Mouse (Mus musculus) hindbrain, embryonic 12.5 days (tissue): ENCODE results near the gene Jmjd1c. TPM values are rescaled to one million over a fixed set of nuclear protein-coding genes. Genes with fewer than 3 reads are reported as not detected.

Experiments used
- ATAC-seq: fragments of 200-750 bp; cut with Nextera tagmentation; 2 replicates; pipeline ENCODE4 v1.8.0; 2017; ENCODE audit warnings: moderate TSS enrichment; ENCODE audit not compliant: low FRiP score
- H3K27ac ChIP-seq: fragments of 300-500 bp; sonication (generic); 2 replicates; pipeline ENCODE4 v1.5.1; 2016; ENCODE audit warnings: mild to moderate bottlenecking
- H3K27me3 ChIP-seq: fragments of 300-500 bp; sonication (generic); 2 replicates; pipeline ENCODE4 v1.6.1; 2016; ENCODE audit warnings: mild to moderate bottlenecking
- H3K36me3 ChIP-seq: fragments of 300-500 bp; sonication (generic); 2 replicates; pipeline ENCODE4 v1.6.1; 2016; ENCODE audit warnings: mild to moderate bottlenecking
- H3K4me1 ChIP-seq: fragments of 300-500 bp; sonication (generic); 2 replicates; pipeline ENCODE4 v1.6.1; 2016
- H3K4me2 ChIP-seq: fragments of 300-500 bp; sonication (generic); replicated peaks from 2 replicates; pipeline ENCODE4 v1.6.1; 2016; ENCODE audit warnings: mild to moderate bottlenecking
- H3K4me3 ChIP-seq: fragments of 300-500 bp; sonication (generic); 2 replicates; pipeline ENCODE4 v1.5.1; 2016; ENCODE audit warnings: mild to moderate bottlenecking
- H3K9ac ChIP-seq: fragments of 300-500 bp; sonication (generic); 2 replicates; pipeline ENCODE4 v1.6.1; 2016; ENCODE audit warnings: mild to moderate bottlenecking, moderate library complexity
- H3K9me3 ChIP-seq: fragments of 300-500 bp; sonication (generic); replicated peaks from 2 replicates; pipeline ENCODE4 v1.6.1; 2016; ENCODE audit warnings: mild to moderate bottlenecking
- WGBS: fragments of 180-500 bp; shearing (Covaris S2); methylation state at CpG from one replicate; pipeline ENCODE4 v1.1.7; 2016; 5-methylcytosine and 5-hydroxymethylcytosine counted together
- polyA plus RNA-seq: library from polyadenylated mRNA; unstranded; fragments of >200 nt; fragmentation: Nextera tagmentation; extraction: Ambion mirVana; gene quantifications from 2 replicates; pipeline ENCODE4 v1.2.1, GENCODE M21; 2016

Gene Jmjd1c
- polyA plus RNA-seq, 1 experiment from 2014 or later = 60.1 TPM

DNA sequence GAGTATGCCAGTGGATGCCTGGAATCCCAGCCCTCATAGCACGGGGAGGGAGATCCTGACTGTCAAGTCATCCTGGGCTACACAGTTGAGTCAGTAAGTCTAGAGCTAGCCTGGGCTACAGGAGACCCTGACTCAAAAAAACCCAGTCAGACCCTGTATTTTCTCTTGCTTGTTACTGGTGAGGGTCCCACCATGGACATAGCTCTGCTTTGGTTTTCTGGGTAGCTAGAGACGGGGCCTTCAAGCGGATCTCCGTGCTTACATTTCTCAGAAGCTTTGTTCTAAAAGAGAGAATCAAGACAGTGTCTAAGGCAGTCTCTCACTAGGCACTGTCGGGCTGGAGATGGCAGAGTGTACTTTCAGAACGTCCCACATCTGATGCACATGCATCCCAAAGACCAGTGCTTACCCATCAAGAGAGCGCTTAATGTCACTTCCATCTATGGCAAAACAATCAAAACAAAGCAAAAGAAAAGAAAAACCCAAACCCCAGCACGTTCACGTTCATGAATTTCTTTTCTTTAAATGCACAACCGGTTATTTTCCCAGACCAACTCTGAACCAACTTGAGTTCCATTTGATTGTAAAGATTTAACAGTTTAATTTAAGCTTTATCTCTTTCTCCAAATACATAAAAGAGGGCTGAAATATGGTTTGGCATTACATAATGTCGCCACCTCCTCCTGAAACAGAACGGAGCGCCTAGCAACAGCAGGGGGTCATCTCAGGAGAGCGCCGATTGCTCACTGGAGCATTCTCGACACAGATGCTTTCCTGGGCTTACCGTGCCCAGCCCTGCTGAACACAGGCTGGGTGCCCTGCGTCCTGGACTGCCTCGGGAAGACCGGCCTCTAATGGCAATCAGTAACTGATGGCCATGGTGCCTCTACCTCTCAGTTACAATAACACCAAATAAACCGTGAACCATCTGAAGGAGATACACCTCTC, 19.7 kb upstream of the Jmjd1c start:
- H3K36me3 ChIP-seq = no peaks in the 10 kb centered on the region
- no peak overlapping the region for H3K9ac ChIP-seq
- no peak overlapping the region for H3K4me2 ChIP-seq
- H3K27me3 ChIP-seq = no peaks in the 10 kb centered on the region
- ATAC-seq = 0 out of 2 replicates have a peak, but pooled peaks have one; percentile 43
- no peaks in the 10 kb centered on the region for H3K9me3 ChIP-seq
- H3K4me3 ChIP-seq = no peak overlapping the region
- 0 out of 2 replicates have a peak overlapping the region, but pooled peaks have one; percentile 7 for H3K27ac ChIP-seq
- H3K4me1 ChIP-seq = peaks cover 8% of the 10 kb centered on the region
- 70% methylated on average over 21 of the region's 21 CpGs for WGBS

DNA sequence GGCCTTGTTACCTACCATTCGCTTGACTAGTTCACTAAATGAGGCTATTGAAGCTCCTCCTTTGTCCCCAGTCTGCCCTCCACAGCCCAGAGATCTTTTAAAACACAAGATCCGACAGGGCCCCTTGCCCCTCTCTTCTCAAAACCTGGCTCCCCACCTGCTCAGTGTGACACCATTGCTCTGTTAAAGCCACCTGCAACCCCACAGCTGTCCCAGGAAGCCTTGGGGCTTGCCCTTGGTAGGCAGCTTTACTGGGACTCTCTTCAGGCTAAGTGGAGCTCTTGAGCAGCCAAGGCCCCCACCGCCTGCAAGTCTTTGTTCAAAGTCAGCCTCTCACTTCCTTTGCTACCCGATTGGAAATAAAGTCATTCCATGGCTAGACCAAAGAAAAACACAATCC, 16.9 kb upstream of the Jmjd1c start:
- Histone ChIP-seq H3K4me2 (no peak overlapping the region), H3K27me3 (no peaks in the 10 kb centered on the region), H3K9me3 (no peaks in the 10 kb centered on the region), H3K9ac (no peak overlapping the region), H3K4me1 (peaks cover 11% of the 10 kb centered on the region), H3K27ac (peak overlapping the region; percentile 23; the same call in 1 of the 2 replicates), H3K36me3 (no peaks in the 10 kb centered on the region), H3K4me3 (no peak overlapping the region)
- 53% methylated on average over 4 of the region's 4 CpGs for WGBS
- no peak for ATAC-seq

DNA sequence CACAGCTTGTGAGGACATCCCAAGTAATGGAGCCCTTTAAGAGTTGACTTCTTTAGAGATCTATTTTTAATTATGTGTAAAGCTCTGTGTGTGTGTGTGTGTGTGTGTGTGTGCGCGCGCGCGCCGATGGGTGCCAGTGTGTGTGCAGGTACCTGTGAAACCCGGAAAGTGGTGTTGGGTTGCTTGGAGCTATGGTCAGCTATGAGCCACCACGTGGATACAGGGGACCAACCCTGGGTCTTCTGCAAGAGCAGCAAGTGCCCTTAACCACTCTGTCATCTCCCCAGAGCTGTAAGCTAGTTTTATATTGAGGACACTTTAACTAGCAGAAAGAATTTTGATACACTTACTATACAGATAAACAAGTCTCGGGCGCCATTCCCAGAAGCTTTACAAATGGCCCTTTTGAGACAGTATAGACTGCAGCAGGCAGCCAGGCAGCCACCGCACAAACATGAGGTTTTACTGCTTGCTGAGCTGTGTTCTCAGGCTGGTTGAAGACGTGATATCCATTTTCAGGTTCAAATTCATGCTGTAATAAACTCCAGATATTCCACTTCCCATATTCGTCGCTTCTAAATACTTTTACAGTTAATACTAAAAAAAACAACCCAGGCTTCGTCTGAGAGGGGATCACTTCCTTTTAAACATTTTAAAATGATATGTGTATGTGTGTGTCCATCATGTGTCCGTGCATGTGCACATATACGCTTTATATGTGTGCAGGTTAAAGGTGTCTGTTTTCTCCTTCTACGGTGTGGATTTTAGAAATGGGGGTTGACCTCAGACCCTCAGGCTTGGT, 14.5 kb upstream of the Jmjd1c start:
- H3K9ac ChIP-seq = no peak overlapping the region
- H3K4me3 ChIP-seq = no peak overlapping the region
- H3K9me3 ChIP-seq = no peaks in the 10 kb centered on the region
- H3K36me3 ChIP-seq = no peaks in the 10 kb centered on the region
- H3K27me3 ChIP-seq = no peaks in the 10 kb centered on the region
- no peak overlapping the region for H3K4me2 ChIP-seq
- H3K27ac ChIP-seq = no peak overlapping the region; the same call in 1 of the 2 replicates
- WGBS = 85% methylated on average over 18 of the region's 18 CpGs
- ATAC-seq = no peak
- H3K4me1 ChIP-seq = peaks cover 19% of the 10 kb centered on the region

DNA sequence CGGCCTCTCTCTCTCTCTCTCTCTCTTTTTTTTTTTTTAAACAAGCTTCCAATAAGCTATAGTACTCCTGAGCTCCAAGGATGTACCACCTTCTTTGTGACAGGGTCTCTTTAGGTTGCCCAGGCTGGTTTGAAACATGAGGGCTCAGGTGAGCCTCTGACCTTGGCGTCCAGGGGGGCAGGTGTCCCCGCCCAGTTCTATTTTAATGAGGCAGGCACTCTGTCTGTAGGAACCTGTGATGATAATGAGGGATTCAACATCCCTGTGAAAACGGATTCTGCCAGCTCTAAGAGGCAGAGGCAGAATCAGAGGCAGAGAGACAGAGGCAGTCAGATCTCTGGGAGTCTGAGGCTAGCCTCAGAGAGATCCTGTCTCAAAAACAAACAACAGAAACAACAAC, 13.4 kb upstream of the Jmjd1c start:
- WGBS = 84% methylated on average over 4 of the region's 4 CpGs

DNA sequence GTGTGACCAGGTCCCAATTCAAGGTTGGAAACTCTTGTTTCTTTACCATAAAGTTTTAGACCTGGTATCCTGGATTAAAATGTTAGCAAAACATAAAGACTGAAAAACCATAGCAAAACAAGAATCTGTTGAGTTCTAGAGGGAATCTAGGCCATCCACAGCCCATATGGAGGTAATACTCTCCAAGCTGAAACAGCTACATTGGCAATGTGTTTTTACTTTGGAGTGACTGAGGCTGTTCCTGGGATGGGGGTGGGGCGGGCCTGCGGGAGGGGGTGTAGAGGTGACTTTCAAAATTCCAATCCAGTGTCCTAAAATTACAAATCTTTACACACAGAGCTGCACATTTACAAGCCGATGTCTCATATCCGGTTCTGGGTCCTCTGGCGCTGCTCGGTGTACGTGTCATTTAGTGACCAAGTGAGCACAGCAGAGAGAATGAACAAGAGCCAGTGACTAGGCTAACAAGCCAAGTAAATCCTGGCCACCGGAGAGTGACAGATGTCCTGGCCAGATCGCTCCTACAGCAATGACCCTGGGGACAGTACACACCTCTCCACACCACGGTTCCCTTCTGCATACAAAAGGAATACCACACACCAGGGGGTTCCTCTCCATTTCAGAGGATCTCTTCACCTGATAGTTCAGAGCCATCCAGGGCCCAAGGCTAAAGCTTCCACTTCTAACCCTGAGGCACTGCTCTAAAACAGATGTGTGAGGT, 12.3 kb upstream of the Jmjd1c start:
- peaks cover 15% of the 10 kb centered on the region for H3K4me1 ChIP-seq
- H3K9ac ChIP-seq = no peak overlapping the region
- H3K4me2 ChIP-seq = no peak overlapping the region
- no peak for ATAC-seq
- 61% methylated on average over 10 of the region's 10 CpGs for WGBS
- H3K27me3 ChIP-seq = no peaks in the 10 kb centered on the region
- no peaks in the 10 kb centered on the region for H3K36me3 ChIP-seq
- H3K4me3 ChIP-seq = no peak overlapping the region
- H3K27ac ChIP-seq = no peak overlapping the region
- H3K9me3 ChIP-seq = no peaks in the 10 kb centered on the region

More for the DNA sequence above, 13.4 kb upstream of the Jmjd1c start:
- no peak overlapping the region for H3K4me3 ChIP-seq
- no peak for ATAC-seq
- peaks cover 15% of the 10 kb centered on the region for H3K4me1 ChIP-seq
- H3K36me3 ChIP-seq = no peaks in the 10 kb centered on the region
- H3K9me3 ChIP-seq = no peaks in the 10 kb centered on the region
- H3K27me3 ChIP-seq = no peaks in the 10 kb centered on the region
- no peak overlapping the region for H3K4me2 ChIP-seq
- H3K27ac ChIP-seq = no peak overlapping the region
- H3K9ac ChIP-seq = no peak overlapping the region

DNA sequence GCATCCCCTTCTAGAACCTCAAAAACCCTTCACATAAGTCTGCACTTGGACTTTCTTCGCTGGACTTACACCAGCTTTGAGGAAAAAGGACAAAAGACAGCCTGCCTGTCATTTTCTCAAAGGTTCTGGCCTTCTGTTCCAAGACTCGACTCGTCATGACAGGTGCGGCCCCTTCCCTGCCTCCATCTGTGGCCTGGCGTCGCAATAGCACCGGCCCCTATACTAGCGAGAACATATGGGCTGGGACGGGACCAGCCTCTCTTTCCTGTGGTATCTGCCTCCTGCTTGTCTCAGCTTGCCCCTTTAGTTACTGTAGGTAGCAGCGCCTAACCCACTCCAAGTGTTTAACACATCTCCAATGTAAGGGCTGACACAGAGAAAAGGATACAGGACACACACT, 10.8 kb upstream of the Jmjd1c start:
- Histone ChIP-seq H3K4me2 (no peak overlapping the region), H3K36me3 (no peaks in the 10 kb centered on the region), H3K4me1 (peaks cover 15% of the 10 kb centered on the region), H3K9ac (no peak overlapping the region), H3K4me3 (no peak overlapping the region), H3K27ac (no peak overlapping the region), H3K9me3 (no peaks in the 10 kb centered on the region), H3K27me3 (no peaks in the 10 kb centered on the region)
- 72% methylated on average over 10 of the region's 10 CpGs for WGBS
- no peak for ATAC-seq

DNA sequence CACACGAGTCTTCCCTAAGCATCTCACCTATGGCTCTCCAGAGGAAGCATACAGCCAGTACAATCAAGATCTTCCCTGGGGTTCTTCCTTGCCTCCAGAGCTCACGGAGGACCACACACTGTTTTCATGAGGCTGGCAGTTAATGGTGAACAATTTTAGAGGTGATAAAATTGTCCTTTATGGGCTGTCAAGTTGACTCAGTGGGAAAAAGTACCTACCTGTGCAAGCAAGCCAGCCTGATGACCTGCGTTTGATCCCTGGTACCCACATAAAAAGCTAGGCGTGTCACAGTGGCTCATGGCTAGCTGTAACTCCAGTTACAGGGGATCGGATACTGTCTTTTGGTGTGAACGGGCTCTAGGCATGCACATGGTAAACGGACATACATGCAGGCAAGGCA, 10.0 kb upstream of the Jmjd1c start:
- peaks cover 15% of the 10 kb centered on the region for H3K4me1 ChIP-seq
- ATAC-seq = no peak
- H3K9me3 ChIP-seq = no peaks in the 10 kb centered on the region
- H3K4me3 ChIP-seq = no peak overlapping the region
- no peak overlapping the region for H3K9ac ChIP-seq
- no peak overlapping the region for H3K27ac ChIP-seq
- H3K27me3 ChIP-seq = no peaks in the 10 kb centered on the region
- WGBS = 92% methylated on average over 7 of the region's 7 CpGs
- H3K36me3 ChIP-seq = no peaks in the 10 kb centered on the region
- no peak overlapping the region for H3K4me2 ChIP-seq

DNA sequence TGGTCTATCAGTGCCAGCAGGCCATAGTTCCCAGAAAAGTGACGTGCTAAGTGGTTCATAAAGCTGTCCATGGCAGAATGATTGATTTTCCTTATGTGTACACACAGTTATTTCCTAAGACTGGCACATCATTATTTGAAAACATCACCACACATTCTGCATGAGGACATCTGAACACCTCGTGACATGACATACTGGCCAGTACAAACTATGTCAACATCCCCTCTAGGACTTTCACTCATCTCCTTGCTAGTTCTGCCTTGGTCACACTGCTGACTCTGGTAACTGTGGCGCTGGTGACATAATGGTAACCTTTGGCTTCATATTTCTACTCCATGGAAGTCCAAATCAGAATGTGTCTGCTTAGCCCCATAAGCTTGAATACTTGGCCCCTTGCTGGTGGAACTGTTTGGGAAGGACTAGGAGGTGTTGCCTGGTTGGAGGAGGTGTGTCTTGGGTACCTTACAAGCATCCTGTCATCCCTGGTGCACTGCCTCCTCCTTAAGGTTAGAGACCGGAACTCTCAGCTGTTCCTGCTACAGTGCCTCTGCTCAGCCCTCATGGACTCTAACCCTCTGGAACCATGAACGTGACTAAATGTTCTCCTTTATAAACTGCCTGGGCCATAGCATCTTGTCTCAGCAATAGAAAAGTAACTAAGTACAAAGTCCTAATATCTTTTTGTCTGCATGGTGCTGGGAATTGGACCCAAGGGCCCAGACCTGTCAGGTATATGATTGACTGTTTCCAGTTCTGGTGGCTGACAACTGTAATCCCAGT, 8.3 kb upstream of the Jmjd1c start:
- no peak overlapping the region for H3K4me3 ChIP-seq
- WGBS = 87% methylated on average over 5 of the region's 5 CpGs
- H3K27me3 ChIP-seq = no peaks in the 10 kb centered on the region
- H3K36me3 ChIP-seq = 0 out of 2 replicates have a peak, but pooled peaks cover 3% of the 10 kb centered on the region
- no peaks in the 10 kb centered on the region for H3K9me3 ChIP-seq
- H3K4me2 ChIP-seq = no peak overlapping the region
- no peak overlapping the region for H3K9ac ChIP-seq
- peaks cover 15% of the 10 kb centered on the region for H3K4me1 ChIP-seq
- no peak overlapping the region for H3K27ac ChIP-seq
- ATAC-seq = no peak

DNA sequence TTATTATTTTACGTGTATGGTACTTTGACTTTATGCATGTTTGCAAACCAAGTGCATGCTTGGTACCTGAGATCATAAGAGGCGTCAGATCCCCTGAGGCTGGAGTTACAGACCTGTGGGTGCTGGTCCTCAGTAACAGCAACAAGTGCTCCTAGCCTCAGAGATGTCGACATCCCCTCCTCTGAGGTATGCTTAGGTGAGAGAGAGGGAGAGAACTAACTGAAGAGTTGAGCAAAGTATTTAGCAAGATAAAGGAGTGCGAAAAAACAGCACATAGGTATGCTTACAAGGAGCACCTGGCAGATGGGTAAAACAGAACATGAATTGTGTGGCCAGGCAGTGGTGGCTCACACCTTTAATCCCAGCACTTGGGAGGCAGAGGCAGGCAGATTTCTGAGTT, 5.3 kb upstream of the Jmjd1c start:
- ATAC-seq = no peak
- WGBS = 93% methylated on average over 4 of the region's 4 CpGs
- no peak overlapping the region for H3K27ac ChIP-seq

DNA sequence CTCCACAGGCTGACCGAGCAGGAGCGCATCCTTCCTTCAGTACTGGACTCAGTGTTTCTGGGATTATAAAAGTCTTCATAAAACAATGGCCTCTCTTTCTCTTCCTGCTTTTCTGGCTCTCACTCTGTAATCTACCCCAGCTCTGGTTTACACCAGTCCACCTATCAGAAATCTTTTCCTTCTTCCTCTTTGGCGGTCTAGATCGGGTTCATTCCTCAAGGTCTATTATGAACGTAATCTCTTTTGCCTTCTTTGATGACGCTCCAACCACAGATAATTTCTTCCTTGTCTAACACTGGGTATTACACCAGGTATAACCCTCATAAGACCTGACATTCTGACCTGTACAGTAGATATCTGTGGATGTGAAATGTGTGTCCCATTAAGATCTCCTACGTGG, 1.0 kb upstream of the Jmjd1c start:
- no peaks in the 10 kb centered on the region for H3K9me3 ChIP-seq
- 86% methylated on average over 7 of the region's 7 CpGs for WGBS
- H3K4me2 ChIP-seq = peak overlapping the region; percentile 78
- H3K4me1 ChIP-seq = peaks cover 31% of the 10 kb centered on the region
- no peak overlapping the region for H3K4me3 ChIP-seq
- ATAC-seq = no peak
- no peak overlapping the region for H3K27ac ChIP-seq
- no peak overlapping the region for H3K9ac ChIP-seq
- 0 out of 2 replicates have a peak, but pooled peaks cover 3% of the 10 kb centered on the region for H3K36me3 ChIP-seq
- no peaks in the 10 kb centered on the region for H3K27me3 ChIP-seq

More for the DNA sequence above, 5.3 kb upstream of the Jmjd1c start:
- no peak overlapping the region for H3K4me2 ChIP-seq
- no peak overlapping the region for H3K4me3 ChIP-seq
- H3K27me3 ChIP-seq = no peaks in the 10 kb centered on the region
- H3K9me3 ChIP-seq = no peaks in the 10 kb centered on the region
- 0 out of 2 replicates have a peak, but pooled peaks cover 3% of the 10 kb centered on the region for H3K36me3 ChIP-seq
- peaks cover 13% of the 10 kb centered on the region for H3K4me1 ChIP-seq
- no peak overlapping the region for H3K9ac ChIP-seq

DNA sequence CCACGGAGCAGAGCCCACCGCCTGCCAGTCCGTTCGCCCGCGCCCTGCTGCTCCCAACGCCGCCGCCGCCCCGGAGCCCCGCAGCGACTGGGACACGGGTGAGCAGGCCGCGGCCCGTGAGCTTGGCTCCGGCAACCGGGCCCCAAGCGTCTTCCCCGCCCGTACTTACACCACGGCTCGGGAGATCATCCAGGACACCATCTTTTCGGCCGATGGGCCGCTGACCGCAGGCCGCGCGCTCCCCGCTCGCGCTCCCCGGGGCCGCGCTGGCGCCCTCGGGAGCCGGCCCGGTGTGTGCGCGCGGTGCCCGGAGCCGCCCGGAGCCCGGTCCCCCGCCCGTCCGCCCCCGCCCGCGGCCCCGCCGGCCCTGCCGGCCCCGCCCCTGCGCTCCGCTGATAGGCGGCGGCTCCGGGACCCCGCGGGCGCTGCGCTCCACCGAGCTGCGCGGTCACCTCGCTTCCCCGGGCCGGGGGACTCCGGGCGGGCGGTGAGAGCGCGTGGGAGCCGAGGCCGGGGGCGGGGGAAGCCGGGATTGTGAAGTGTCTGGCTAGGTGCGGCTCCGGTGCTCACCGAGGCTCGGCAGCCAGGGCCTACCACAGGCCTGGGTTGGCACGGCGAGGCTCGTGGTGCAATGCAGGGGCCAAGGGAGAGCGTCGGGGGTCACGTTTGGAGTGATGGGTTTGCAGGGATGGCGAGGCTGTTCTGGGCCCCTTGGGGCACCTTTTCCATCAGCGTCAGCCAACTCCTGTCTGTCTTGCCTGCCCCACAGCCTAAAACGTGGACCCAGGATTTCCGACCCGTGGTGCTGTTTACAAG, 904 bp downstream of the Jmjd1c start, which contains the start of gene Reep3:
Gene Reep3 (minus strand): TSS at position 325 of the 816 bp plus-strand sequence.
- Histone ChIP-seq H3K36me3 (no peaks in the 10 kb centered on the region), H3K4me2 (peak within 1 kb of the TSS; percentile 78), H3K27ac (peak within 1 kb of the TSS; percentile 100), H3K27me3 (no peaks in the 10 kb centered on the region), H3K9ac (peak within 1 kb of the TSS; percentile 99), H3K4me3 (peak within 1 kb of the TSS; percentile 91), H3K9me3 (no peaks in the 10 kb centered on the region), H3K4me1 (peaks cover 47% of the 10 kb centered on the region)
- under 1% methylated on average over 82 of the region's 97 CpGs for WGBS
- ATAC-seq = peak; percentile 84
